Mouse (Mus musculus) limb, embryonic 13.5 days (tissue): ENCODE data around the gene Plac9b. TPM values are rescaled to one million over a fixed set of nuclear protein-coding genes. Genes with fewer than 3 reads are reported as not detected.
A peak's percentile ranks its signal among the peaks of the same experiment; 100 is the strongest.
"Not testable (repeated sequence)": the region's sequence is repeated elsewhere in the genome, so short reads cannot be mapped to it uniquely, and the experiment has no call there.

Experiments
- ATAC-seq: fragments of 200-750 bp; cut with Nextera tagmentation; 2 replicates; pipeline ENCODE4 v1.8.0; 2017; ENCODE audit warnings: low read depth, moderate number of reproducible peaks, moderate TSS enrichment; ENCODE audit not compliant: low FRiP score
- H3K27ac ChIP-seq: fragments of 300-500 bp; sonication (generic); 2 replicates; pipeline ENCODE4 v1.5.1; 2015; ENCODE audit warnings: inconsistent platforms, mild to moderate bottlenecking, moderate library complexity
- H3K27me3 ChIP-seq: fragments of 300-500 bp; sonication (generic); 2 replicates; pipeline ENCODE4 v1.6.1; 2015; ENCODE audit warnings: mild to moderate bottlenecking, inconsistent platforms
- H3K36me3 ChIP-seq: fragments of 300-500 bp; sonication (generic); 2 replicates; pipeline ENCODE4 v1.6.1; 2015; ENCODE audit warnings: inconsistent platforms, mild to moderate bottlenecking, moderate library complexity
- H3K4me1 ChIP-seq: fragments of 300-500 bp; sonication (generic); 2 replicates; pipeline ENCODE4 v1.6.1; 2015; ENCODE audit warnings: inconsistent platforms
- H3K4me2 ChIP-seq: fragments of 300-500 bp; sonication (generic); replicated peaks from 2 replicates; pipeline ENCODE4 v1.6.1; 2015; ENCODE audit warnings: inconsistent platforms, mild to moderate bottlenecking, moderate library complexity
- H3K4me3 ChIP-seq: fragments of 300-500 bp; sonication (generic); 2 replicates; pipeline ENCODE4 v1.5.1; 2015; ENCODE audit warnings: moderate library complexity, mild to moderate bottlenecking, inconsistent platforms
- H3K9ac ChIP-seq: fragments of 300-500 bp; sonication (generic); 2 replicates; pipeline ENCODE4 v1.6.1; 2015; ENCODE audit warnings: mild to moderate bottlenecking, inconsistent platforms
- H3K9me3 ChIP-seq: fragments of 300-500 bp; sonication (generic); 2 replicates; pipeline ENCODE4 v1.6.1; 2016; ENCODE audit warnings: inconsistent platforms
- WGBS: fragments of 180-500 bp; shearing (Covaris S2); methylation state at CpG from one replicate; pipeline ENCODE4 v1.1.7; 2015; 5-methylcytosine and 5-hydroxymethylcytosine counted together
- polyA plus RNA-seq: library from polyadenylated mRNA; unstranded; fragments of >200 nt; fragmentation: Nextera tagmentation; extraction: Ambion mirVana; gene quantifications from 2 replicates; pipeline ENCODE4 v1.2.1, GENCODE M21; 2015

Gene Plac9b
- 11.4 and 11.5 TPM in 2 replicates for polyA plus RNA-seq

DNA sequence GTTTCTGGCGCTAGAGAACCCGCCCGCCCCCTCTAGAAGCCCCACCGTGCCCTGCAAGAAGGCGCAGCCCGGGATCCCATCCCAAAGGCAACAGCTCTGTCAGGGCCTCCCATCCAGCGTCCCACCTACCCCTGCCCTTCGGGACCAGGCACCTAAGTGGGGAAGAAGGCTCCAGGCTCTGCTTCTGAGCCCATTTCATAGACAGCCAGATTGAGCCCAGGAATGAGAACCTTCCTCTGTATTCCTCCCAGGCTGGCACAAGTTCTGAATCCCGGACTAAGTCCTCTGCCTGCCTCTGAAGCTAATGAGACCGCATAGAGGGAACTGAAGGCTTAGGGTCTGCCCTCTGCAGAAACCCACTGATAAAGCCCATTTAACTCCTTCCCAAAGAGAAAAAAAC is at the start of gene Plac9b:
TSS of gene Plac9b (minus strand) at position 101 of the 400 bp plus-strand sequence.
- whole genome bisulfite sequencing = no CpG with 5 or more reads among the region's 10 CpGs
- not testable (repeated sequence) for H3K9me3 ChIP-seq, ATAC-seq, H3K4me1 ChIP-seq, H3K4me3 ChIP-seq, H3K27me3 ChIP-seq, H3K9ac ChIP-seq, H3K36me3 ChIP-seq, H3K4me2 ChIP-seq, H3K27ac ChIP-seq

- H3K9me3 ChIP-seq, H3K4me2 ChIP-seq, H3K4me3 ChIP-seq, ATAC-seq, H3K4me1 ChIP-seq, H3K27ac ChIP-seq, H3K36me3 ChIP-seq, H3K9ac ChIP-seq, H3K27me3 ChIP-seq: not testable (repeated sequence)
- no CpG with 5 or more reads among the region's 5 CpGs for WGBS
Measured at GRCm38 (mm10) chr14:26216233-26217000, 34.1 kb upstream of the Plac9b start.

- H3K9ac ChIP-seq, H3K27me3 ChIP-seq, H3K4me2 ChIP-seq, H3K9me3 ChIP-seq, H3K36me3 ChIP-seq, H3K4me3 ChIP-seq, H3K4me1 ChIP-seq, H3K27ac ChIP-seq: not testable (repeated sequence)
- peak; percentile 51; the same call in 1 of the 2 replicates for ATAC-seq
- WGBS = no CpG with 5 or more reads among the region's 10 CpGs
Measured at GRCm38 (mm10) chr14:26206926-26207247, 24.6 kb upstream of the Plac9b start, which contains the start of gene Tmem254b. Gene Tmem254b, minus strand, starts transcription at chr14:26207041.

DNA sequence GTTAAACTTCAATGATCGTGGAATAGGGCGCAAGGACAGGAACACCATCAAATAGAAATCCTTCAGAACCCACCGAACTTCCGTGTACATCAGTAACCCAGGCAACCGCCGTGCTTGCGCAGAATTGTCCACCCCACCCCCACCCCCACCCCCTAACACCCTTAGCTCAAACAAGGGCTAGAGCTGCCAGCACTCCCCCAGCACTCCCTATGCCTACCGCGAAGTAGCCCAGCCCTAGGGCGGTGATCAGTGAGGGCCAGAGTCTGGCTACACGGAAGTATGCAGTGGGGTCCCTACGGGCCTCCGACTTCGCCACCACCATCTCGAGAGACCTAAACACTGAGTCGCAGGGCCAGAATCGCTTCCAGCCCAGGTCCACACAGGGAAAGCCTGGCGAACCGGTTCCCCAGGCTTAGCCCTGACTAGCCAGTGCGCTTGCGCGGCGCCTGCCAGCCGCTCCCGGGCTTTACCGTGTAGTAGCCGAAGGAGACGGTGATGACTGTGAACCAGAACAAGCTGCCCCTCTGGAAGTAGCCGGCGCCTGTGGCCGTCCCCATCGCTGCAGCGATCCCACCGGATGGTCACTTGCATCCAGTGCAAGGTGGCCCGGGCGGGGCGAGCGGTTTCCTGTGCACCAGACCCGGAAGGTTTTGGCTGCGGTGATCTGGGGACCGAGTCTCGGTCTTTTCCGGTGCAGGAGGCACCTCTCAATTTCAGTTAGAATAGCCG is 24.1 kb upstream of the Plac9b start:
- H3K27me3 ChIP-seq, H3K36me3 ChIP-seq, H3K4me2 ChIP-seq, H3K9ac ChIP-seq, H3K27ac ChIP-seq, H3K4me1 ChIP-seq, H3K4me3 ChIP-seq, H3K9me3 ChIP-seq: not testable (repeated sequence)
- no CpG with 5 or more reads among the region's 44 CpGs for WGBS
- peak; percentile 64; the same call in 1 of the 2 replicates for ATAC-seq

DNA sequence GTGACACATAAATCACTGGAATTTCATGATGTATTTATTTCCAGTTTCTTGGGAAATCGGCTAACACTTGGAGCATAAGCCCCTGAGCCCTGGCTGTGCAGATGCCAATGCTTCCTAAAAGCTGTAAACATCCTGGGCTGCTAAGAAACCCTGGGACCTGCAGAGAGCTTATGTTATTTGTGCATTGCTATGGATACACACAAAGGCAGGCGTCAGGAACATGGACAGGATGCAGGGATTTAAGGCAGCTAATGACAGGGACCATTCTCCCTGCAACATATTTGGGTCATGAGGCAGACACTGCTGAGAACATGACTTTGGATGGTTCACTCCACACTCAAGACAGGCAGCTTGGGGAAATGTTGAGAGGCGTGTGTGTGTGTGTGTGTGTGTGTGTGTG is 15.6 kb upstream of the Plac9b start:
- H3K9me3 ChIP-seq, H3K4me1 ChIP-seq, H3K4me2 ChIP-seq, H3K27ac ChIP-seq, H3K9ac ChIP-seq, H3K36me3 ChIP-seq, ATAC-seq, H3K4me3 ChIP-seq, H3K27me3 ChIP-seq: not testable (repeated sequence)
- WGBS = no CpG with 5 or more reads among the region's 3 CpGs

- H3K27me3 ChIP-seq = not testable (repeated sequence)
- WGBS = no CpG with 5 or more reads among the region's 8 CpGs
Measured at GRCm38 (mm10) chr14:26188361-26188760, 6.1 kb upstream of the Plac9b start.

DNA sequence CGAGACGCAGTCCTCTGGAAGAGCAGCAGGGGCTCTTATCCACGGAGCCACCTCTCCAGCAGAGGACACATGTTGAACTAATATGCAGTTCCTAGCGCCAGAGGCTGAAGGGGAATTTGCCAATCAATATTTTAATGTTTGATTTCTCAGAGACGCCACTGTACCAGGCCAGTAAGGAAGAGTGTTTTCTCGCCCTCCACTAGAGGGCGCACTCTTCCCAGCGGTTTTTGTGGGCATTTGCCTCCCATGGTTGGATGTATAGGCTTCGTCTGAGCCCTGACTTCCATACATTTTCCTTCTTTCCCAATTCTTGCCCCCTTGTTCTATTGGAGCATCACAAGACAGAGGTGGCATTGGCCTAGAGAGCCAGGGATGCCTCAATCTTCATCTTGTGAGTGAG is 4.4 kb upstream of the Plac9b start:
- not testable (repeated sequence) for H3K9ac ChIP-seq, H3K27ac ChIP-seq, ATAC-seq, H3K4me1 ChIP-seq, H3K36me3 ChIP-seq, H3K27me3 ChIP-seq, H3K4me3 ChIP-seq, H3K4me2 ChIP-seq, H3K9me3 ChIP-seq
- WGBS = no CpG with 5 or more reads among the region's 9 CpGs

More at GRCm38 (mm10) chr14:26188361-26188760, 6.1 kb upstream of the Plac9b start:
- not testable (repeated sequence) for H3K27ac ChIP-seq, H3K4me3 ChIP-seq, H3K9me3 ChIP-seq, H3K4me2 ChIP-seq, H3K9ac ChIP-seq, H3K36me3 ChIP-seq, H3K4me1 ChIP-seq, ATAC-seq

DNA sequence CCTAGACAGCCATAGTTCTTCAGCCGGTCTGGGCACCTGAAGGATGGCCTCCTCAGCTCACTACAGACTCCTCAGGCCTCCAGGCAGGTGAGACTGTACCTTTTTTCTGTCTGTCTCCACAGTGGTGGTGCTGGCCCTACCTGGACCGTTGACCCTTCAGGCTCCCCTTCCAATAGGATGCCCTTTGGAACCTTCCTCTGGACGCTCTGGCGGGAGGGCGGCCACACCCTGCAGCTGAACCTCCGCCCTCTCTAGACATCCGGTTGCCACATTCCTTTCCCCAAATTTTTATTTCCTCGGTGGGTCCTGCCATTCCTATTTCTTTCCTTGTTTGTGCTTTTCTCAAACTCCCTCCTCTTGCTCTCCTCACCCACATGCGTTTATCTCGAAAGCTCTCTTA is 620 bp downstream of the Plac9b start:
- not testable (repeated sequence) for H3K36me3 ChIP-seq, H3K27ac ChIP-seq, H3K4me2 ChIP-seq, ATAC-seq, H3K4me3 ChIP-seq, H3K27me3 ChIP-seq, H3K9me3 ChIP-seq, H3K4me1 ChIP-seq, H3K9ac ChIP-seq
- no CpG with 5 or more reads among the region's 10 CpGs for WGBS

GRCm38 (mm10) chr14:26175028-26175427 is 7.3 kb downstream of the Plac9b start:
- H3K27ac ChIP-seq, H3K9ac ChIP-seq, H3K4me3 ChIP-seq, H3K4me1 ChIP-seq, H3K36me3 ChIP-seq, H3K27me3 ChIP-seq, H3K4me2 ChIP-seq, H3K9me3 ChIP-seq, ATAC-seq: not testable (repeated sequence)
- WGBS = no CpG with 5 or more reads among the region's 6 CpGs

- H3K4me1 ChIP-seq, H3K9me3 ChIP-seq, H3K36me3 ChIP-seq, H3K27ac ChIP-seq, ATAC-seq, H3K4me3 ChIP-seq, H3K9ac ChIP-seq, H3K27me3 ChIP-seq, H3K4me2 ChIP-seq: not testable (repeated sequence)
- WGBS = no CpG with 5 or more reads among the region's 3 CpGs
Measured at GRCm38 (mm10) chr14:26173955-26174354, 8.3 kb downstream of the Plac9b start.

GRCm38 (mm10) chr14:26165266-26165665 is 17.0 kb downstream of the Plac9b start:
- not testable (repeated sequence) for H3K4me2 ChIP-seq, H3K27ac ChIP-seq, H3K36me3 ChIP-seq, ATAC-seq, H3K9ac ChIP-seq, H3K4me3 ChIP-seq, H3K9me3 ChIP-seq, H3K4me1 ChIP-seq, H3K27me3 ChIP-seq
- no CpG with 5 or more reads among the region's 12 CpGs for WGBS

DNA sequence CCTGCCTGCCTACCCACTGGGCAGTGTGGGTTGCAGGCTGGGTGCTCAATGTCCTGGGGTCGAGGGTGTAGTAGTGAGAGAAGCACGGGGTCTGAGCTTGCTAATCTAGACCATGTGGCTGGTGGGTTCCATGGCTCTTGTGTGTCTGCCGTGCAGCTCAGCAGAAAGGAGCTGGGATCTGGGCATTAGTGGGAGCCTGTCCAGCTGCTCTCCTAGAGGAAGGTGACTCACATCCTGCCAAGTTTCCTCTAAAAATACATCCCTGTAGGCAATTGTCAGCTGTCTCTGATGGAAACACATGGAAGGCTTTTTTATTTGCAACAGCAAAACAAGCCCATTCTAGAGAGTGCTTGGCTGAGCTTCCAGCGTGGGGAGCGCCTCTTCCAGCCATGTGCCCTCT is 19.9 kb downstream of the Plac9b start:
- not testable (repeated sequence) for ATAC-seq, H3K27me3 ChIP-seq, H3K4me2 ChIP-seq, H3K9me3 ChIP-seq, H3K4me3 ChIP-seq, H3K9ac ChIP-seq, H3K27ac ChIP-seq, H3K4me1 ChIP-seq, H3K36me3 ChIP-seq
- WGBS = no CpG with 5 or more reads among the region's 5 CpGs

- H3K4me3 ChIP-seq, H3K27ac ChIP-seq, ATAC-seq, H3K9me3 ChIP-seq, H3K36me3 ChIP-seq, H3K9ac ChIP-seq, H3K4me2 ChIP-seq, H3K27me3 ChIP-seq, H3K4me1 ChIP-seq: not testable (repeated sequence)
- no CpG with 5 or more reads among the region's 9 CpGs for WGBS
Measured at GRCm38 (mm10) chr14:26161156-26161555, 21.1 kb downstream of the Plac9b start.
